Mouse (Mus musculus): ENCODE data around the gene Syce2.

- TF ChIP-seq CTCF (IDR thresholded peaks at IDR 0.05; ENCODE audit: low read depth) (peak; percentile 75), EP300 (IDR thresholded peaks at IDR 0.05; ENCODE audit: low read depth) (0 out of 2 replicates have a peak, but pooled peaks have one; percentile 23)
Measured at GRCm38 (mm10) chr8:84871376-84872308, at the start of gene Syce2.
